Mouse (Mus musculus): ENCODE results near the gene Senp7. TPM values are rescaled to one million over a fixed set of nuclear protein-coding genes. Genes with fewer than 3 reads are reported as not detected.

Senp7 gene
- polyA plus RNA-seq, 1 experiment: 25.4 TPM

- peak in 1 of 2 experiments; percentile 75 for DNase-seq
- no peaks in the 10 kb centered on the region for H3K27me3 ChIP-seq (ENCODE audit: control insufficient read depth, insufficient read depth, low read length)
- H3K4me3 ChIP-seq (replicated peaks; ENCODE audit: insufficient read depth, low read depth, low read length): peak overlapping the region; percentile 98
- TF ChIP-seq POLR2A (IDR thresholded peaks at IDR 0.05; ENCODE audit: borderline replicate concordance, insufficient read depth, low read length) (no peak), CTCF (IDR thresholded peaks at IDR 0.05; ENCODE audit: borderline replicate concordance, insufficient read depth, low read depth, low read length) (no peak)
- H3K4me1 ChIP-seq (ENCODE audit: control insufficient read depth, insufficient read depth, low read length): no peaks in the 10 kb centered on the region; the same call in 1 of the 2 replicates
- H3K27ac ChIP-seq (ENCODE audit: insufficient read depth, low read length): peak overlapping the region; percentile 30
- under 1% methylated on average over 62 of the region's 62 CpGs for WGBS
Observed at GRCm38 (mm10) chr16:56028722-56029551, 19.2 kb upstream of the Senp7 start.

GRCm38 (mm10) chr16:56029661-56030082 is 18.5 kb upstream of the Senp7 start, which contains the start of gene Pcnp:
TSS of gene Pcnp (minus strand) at chr16:56029739.
- peak within 1 kb of the TSS; percentile 98 for H3K4me3 ChIP-seq (replicated peaks; ENCODE audit: insufficient read depth, low read depth, low read length)
- peak within 1 kb of the TSS; percentile 80 for H3K27ac ChIP-seq (ENCODE audit: insufficient read depth, low read length)
- peak; percentile 98 for DNase-seq
- no peaks in the 10 kb centered on the region for H3K27me3 ChIP-seq (ENCODE audit: control insufficient read depth, insufficient read depth, low read length)
- TF ChIP-seq CTCF (IDR thresholded peaks at IDR 0.05; ENCODE audit: borderline replicate concordance, insufficient read depth, low read depth, low read length): no peak
- TF ChIP-seq POLR2A (IDR thresholded peaks at IDR 0.05; ENCODE audit: borderline replicate concordance, insufficient read depth, low read length): peak; percentile 99
- WGBS: under 1% methylated on average over 39 of the region's 39 CpGs
- no peaks in the 10 kb centered on the region; the same call in 1 of the 2 replicates for H3K4me1 ChIP-seq (ENCODE audit: control insufficient read depth, insufficient read depth, low read length)

DNA sequence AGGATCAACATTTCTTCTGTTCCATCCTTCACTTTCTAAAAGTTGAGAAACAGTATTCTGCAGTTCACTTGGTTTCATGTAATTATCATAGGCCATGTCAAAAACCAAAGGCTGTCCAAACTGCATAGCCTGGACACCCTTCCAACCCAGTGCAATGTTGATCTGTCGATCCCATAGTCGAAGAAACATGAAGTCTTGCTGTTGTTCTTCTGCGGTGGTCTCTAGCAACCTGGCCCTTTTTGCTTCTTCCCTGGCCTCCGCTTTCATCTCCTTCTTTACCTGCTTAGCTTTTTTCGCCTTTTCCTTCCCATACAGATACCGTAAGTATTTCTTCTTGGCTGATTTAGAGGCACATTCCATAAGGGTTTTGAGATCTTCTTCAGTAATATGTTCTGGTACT is 13.6 kb upstream of the Senp7 start:
- Histone ChIP-seq H3K27ac (ENCODE audit: insufficient read depth, low read length) (no peak overlapping the region), H3K27me3 (ENCODE audit: control insufficient read depth, insufficient read depth, low read length) (no peaks in the 10 kb centered on the region), H3K4me3 (replicated peaks; ENCODE audit: insufficient read depth, low read depth, low read length) (no peak overlapping the region), H3K4me1 (ENCODE audit: control insufficient read depth, insufficient read depth, low read length) (peaks cover 3% of the 10 kb centered on the region)
- no peak for DNase-seq
- WGBS: 93% methylated on average over 6 of the region's 6 CpGs
- no peak for TF ChIP-seq POLR2A (IDR thresholded peaks at IDR 0.05; ENCODE audit: borderline replicate concordance, insufficient read depth, low read length)
- TF ChIP-seq CTCF (IDR thresholded peaks at IDR 0.05; ENCODE audit: borderline replicate concordance, insufficient read depth, low read depth, low read length): no peak

GRCm38 (mm10) chr16:56036501-56036900 is 11.6 kb upstream of the Senp7 start:
- H3K27ac ChIP-seq (ENCODE audit: insufficient read depth, low read length): no peak overlapping the region
- DNase-seq: no peak
- peaks cover 3% of the 10 kb centered on the region for H3K4me1 ChIP-seq (ENCODE audit: control insufficient read depth, insufficient read depth, low read length)
- TF ChIP-seq POLR2A (IDR thresholded peaks at IDR 0.05; ENCODE audit: borderline replicate concordance, insufficient read depth, low read length) (no peak), CTCF (IDR thresholded peaks at IDR 0.05; ENCODE audit: borderline replicate concordance, insufficient read depth, low read depth, low read length) (no peak)
- no peaks in the 10 kb centered on the region for H3K27me3 ChIP-seq (ENCODE audit: control insufficient read depth, insufficient read depth, low read length)
- peak overlapping the region; percentile 30 for H3K4me3 ChIP-seq (replicated peaks; ENCODE audit: insufficient read depth, low read depth, low read length)
- 49% methylated on average over 6 of the region's 6 CpGs for WGBS

GRCm38 (mm10) chr16:56037138-56038010 is 10.8 kb upstream of the Senp7 start, which contains the start of gene Trmt10c:
TSS of gene Trmt10c (minus strand) at chr16:56037819.
- H3K27ac ChIP-seq (ENCODE audit: insufficient read depth, low read length): peak within 1 kb of the TSS; percentile 94
- H3K4me3 ChIP-seq (replicated peaks; ENCODE audit: insufficient read depth, low read depth, low read length): peak within 1 kb of the TSS; percentile 91
- peak; percentile 93 to 94 for DNase-seq
- H3K4me1 ChIP-seq (ENCODE audit: control insufficient read depth, insufficient read depth, low read length): peaks cover 3% of the 10 kb centered on the region
- no peaks in the 10 kb centered on the region for H3K27me3 ChIP-seq (ENCODE audit: control insufficient read depth, insufficient read depth, low read length)
- WGBS: under 1% methylated on average over 63 of the region's 63 CpGs
- TF ChIP-seq CTCF (IDR thresholded peaks at IDR 0.05; ENCODE audit: borderline replicate concordance, insufficient read depth, low read depth, low read length) (no peak), POLR2A (IDR thresholded peaks at IDR 0.05; ENCODE audit: borderline replicate concordance, insufficient read depth, low read length) (peak; percentile 88)

- Histone ChIP-seq H3K27me3 (ENCODE audit: control insufficient read depth, insufficient read depth, low read length) (no peaks in the 10 kb centered on the region), H3K27ac (ENCODE audit: insufficient read depth, low read length) (peak overlapping the region; percentile 94), H3K4me3 (replicated peaks; ENCODE audit: insufficient read depth, low read depth, low read length) (peak overlapping the region; percentile 91), H3K4me1 (ENCODE audit: control insufficient read depth, insufficient read depth, low read length) (peaks cover 3% of the 10 kb centered on the region)
- WGBS: 28% methylated on average over 8 of the region's 8 CpGs
- TF ChIP-seq CTCF (IDR thresholded peaks at IDR 0.05; ENCODE audit: borderline replicate concordance, insufficient read depth, low read depth, low read length): no peak
- no peak for TF ChIP-seq POLR2A (IDR thresholded peaks at IDR 0.05; ENCODE audit: borderline replicate concordance, insufficient read depth, low read length)
- DNase-seq: no peak
Observed at GRCm38 (mm10) chr16:56038090-56038489, 10.0 kb upstream of the Senp7 start.

DNA sequence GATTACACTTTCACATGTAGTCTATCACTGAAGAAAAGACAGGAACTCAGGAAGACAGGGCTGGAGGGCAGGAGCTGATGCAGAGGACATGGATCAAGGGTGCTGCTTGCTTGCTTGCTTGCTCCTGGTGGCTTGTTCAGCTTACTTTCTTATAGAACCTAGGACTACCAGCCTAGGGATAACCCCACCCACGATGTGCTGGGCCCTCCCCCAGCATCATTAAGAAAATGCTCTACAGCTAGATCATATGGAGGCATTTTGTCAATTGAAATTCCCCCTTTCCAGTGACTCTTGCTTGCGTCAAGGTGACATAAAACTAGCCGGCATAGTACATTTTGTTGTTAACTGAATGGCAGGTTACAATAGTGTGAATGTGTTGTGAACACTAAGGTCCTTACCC is 7.8 kb downstream of the Senp7 start:
- Histone ChIP-seq H3K27ac (ENCODE audit: insufficient read depth, low read length) (no peak overlapping the region), H3K4me3 (replicated peaks; ENCODE audit: insufficient read depth, low read depth, low read length) (no peak overlapping the region), H3K4me1 (ENCODE audit: control insufficient read depth, insufficient read depth, low read length) (no peaks in the 10 kb centered on the region), H3K27me3 (ENCODE audit: control insufficient read depth, insufficient read depth, low read length) (no peaks in the 10 kb centered on the region)
- WGBS: 81% methylated on average over 3 of the region's 3 CpGs
- no peak for DNase-seq
- TF ChIP-seq POLR2A (IDR thresholded peaks at IDR 0.05; ENCODE audit: borderline replicate concordance, insufficient read depth, low read length) (no peak), CTCF (IDR thresholded peaks at IDR 0.05; ENCODE audit: borderline replicate concordance, insufficient read depth, low read depth, low read length) (no peak)
